Mouse (Mus musculus) liver, postnatal 0 days (tissue): ENCODE measurements at regions not wholly inside any gene's neighbourhood (a gene's known extent, or its start where the extent isn't known, plus 50 kb on each side); places are given as distances from the start of the nearest gene placed in this dataset.

Experiments
- CTCF ChIP-seq: sonication (generic); IDR thresholded peaks from 2 replicates; pipeline ENCODE4 v1.5.1; 2016; ENCODE audit warnings: antibody characterized with exemption, low read depth
- EP300 ChIP-seq: IDR thresholded peaks from 2 replicates; pipeline ENCODE4 v1.6.1; 2016; ENCODE audit warnings: antibody characterized with exemption, low read depth, mild to moderate bottlenecking

GRCm38 (mm10) chr7:79529480-79529879 lies 63.3 kb upstream of the Polg start:
- TF ChIP-seq CTCF (no peak), EP300 (no peak)
